Mouse (Mus musculus) cerebellum, postnatal 36 days (tissue): ENCODE measurements around the gene Hcar2.

Experiments used
- DNase-seq, 2 experiments: peaks; one replicate each; pipeline ENCODE4 v3.0.0; 2021 to 2022; ENCODE audit warnings: mixed read lengths in 2 of 2

Hcar2 gene

GRCm38 (mm10) chr5:123865365-123865764 is at the start of gene Hcar2:
Hcar2 (minus strand) TSS chr5:123865499.
- no peak for DNase-seq

DNA sequence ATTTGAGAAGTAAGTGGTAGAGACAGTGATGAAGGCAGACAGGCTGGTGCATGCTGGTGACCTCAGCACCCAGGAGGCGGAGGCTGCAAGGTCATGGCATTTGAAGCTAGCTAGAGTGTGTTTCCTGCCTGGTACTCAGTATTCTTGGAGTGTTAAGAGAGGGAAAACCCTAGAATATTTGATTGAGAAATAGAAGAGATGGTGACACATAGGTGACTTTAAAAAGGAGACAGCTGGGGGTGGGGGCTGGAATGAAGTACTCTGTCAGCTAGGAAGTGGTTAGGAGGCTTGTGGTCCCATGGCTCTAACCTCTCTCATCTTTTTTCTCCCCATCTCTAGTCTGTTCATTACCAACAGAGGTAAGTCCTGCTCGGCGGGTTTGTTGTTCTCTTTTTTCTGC is 49.6 kb upstream of the Hcar2 start:
- DNase-seq: no peak

DNA sequence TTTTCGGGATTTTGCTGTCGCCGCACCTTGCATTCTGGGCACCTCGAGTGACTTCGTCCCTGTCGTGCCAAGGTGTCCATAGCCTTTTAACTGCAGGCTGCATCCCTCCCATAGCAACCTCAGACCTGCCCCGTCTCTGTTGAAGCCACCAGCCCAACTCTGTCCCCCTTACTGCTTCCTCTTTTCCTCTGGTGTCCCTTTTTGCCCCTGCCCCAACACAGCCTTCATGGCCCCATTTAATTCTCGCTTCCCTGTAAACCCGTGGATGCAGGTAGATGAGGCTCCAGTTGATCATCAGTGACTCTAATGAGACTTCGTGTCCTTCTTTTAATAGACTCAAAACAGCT is 42.3 kb upstream of the Hcar2 start:
- no peak for DNase-seq

GRCm38 (mm10) chr5:123906976-123907630 is 41.8 kb upstream of the Hcar2 start, which contains the start of gene Denr:
Denr (plus strand) TSS chr5:123907175.
- DNase-seq: peak; percentile 99 to 100

- DNase-seq: no peak
These were observed 41.1 kb upstream of the Hcar2 start for GRCm38 (mm10) chr5:123906146-123906975.

DNA sequence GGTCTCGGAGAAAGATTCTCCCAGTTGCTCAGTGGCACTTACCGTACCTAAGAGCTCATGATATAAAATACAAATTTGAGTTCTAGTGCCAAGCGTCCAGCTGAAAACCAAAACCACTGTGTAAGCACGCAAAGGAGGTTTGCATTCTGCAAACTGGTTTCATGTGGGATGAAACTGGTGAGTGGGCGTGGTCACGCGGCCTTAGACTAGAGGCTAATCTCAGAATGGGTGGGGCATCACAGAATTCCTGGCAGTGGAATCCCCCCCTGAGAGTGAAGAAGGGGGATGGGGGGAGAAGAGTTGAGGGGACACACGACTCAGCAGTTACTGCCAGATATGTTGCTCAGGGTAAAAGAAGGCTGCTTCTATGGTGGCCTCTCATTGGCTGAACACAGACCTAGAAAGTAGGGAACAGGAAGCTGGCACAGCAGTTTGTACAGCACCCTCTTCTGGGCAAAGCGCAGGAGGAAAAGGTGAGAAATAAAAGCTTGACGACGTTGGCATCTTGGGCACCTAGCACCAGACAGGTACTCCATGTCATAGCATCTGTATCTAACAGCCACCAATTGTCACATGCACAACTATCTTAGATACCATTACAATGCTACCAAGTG is 38.9 kb upstream of the Hcar2 start:
- no peak for DNase-seq

DNA sequence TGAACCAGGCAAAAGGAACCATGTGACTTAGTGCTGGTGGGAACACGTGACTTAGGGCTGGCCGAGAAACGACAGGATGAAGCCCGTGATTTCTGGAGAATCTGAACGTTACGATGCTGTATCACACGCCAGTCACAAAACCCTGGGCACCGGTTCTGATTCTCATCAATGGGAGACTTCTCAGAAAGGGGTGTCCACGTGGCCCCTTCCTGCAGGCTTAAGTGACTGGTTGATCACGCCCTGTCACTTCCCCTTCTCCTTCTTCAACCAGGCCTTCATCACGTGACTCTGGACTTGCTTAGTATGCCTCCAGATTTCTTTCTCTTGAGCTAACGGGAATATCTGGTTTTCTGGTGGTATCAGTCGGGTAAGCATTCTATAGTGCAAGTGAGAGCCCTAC is 32.1 kb upstream of the Hcar2 start:
- no peak for DNase-seq

GRCm38 (mm10) chr5:123896395-123896794 is 31.1 kb upstream of the Hcar2 start:
- no peak for DNase-seq

- no peak for DNase-seq
These were observed 28.2 kb upstream of the Hcar2 start for GRCm38 (mm10) chr5:123893520-123893919.

GRCm38 (mm10) chr5:123891669-123892068 is 26.4 kb upstream of the Hcar2 start:
- DNase-seq: peak; percentile 11 to 13

- no peak for DNase-seq
These were observed 25.7 kb upstream of the Hcar2 start for GRCm38 (mm10) chr5:123890987-123891386.

- DNase-seq: no peak
These were observed 25.0 kb upstream of the Hcar2 start for GRCm38 (mm10) chr5:123890312-123890711.

DNA sequence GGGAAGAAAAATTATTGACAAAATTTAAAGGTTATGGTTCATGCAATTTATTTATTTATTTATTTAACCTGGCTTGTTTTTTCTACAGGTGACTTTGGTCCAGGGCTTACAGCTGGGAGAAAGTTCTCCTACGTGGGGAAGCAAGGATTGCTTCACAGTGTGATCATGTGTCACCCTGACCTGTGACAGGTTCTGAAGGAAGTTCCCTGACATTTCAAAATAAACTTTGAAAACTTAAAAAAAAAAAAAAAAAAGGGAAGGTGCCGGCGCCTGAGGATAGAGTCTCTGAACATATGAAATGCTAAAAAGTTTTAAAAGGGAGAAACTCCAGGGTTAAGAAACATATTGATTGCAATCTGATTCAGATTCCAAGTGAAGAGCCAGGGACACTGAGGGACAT is 21.1 kb upstream of the Hcar2 start:
- DNase-seq: no peak

DNA sequence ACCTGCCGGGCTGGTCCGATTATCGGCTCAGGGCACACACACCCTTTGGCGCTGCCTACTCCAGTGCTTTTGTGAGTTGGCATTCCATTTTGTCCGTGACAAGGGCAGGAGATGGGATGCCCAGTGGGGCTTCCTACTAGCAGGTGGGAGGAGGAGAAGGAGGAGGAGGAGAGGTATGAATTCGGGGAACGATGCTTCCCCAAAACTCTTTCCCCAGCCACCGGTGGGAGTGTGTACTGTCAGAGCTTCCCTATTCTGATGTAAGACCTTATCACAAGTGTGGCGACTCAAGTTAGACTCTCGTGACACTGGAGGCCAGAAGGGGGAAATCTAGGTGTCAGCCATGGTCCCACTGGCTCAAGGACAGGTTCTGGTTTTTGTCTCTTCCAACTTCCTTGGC is 19.0 kb upstream of the Hcar2 start:
- DNase-seq: no peak

DNA sequence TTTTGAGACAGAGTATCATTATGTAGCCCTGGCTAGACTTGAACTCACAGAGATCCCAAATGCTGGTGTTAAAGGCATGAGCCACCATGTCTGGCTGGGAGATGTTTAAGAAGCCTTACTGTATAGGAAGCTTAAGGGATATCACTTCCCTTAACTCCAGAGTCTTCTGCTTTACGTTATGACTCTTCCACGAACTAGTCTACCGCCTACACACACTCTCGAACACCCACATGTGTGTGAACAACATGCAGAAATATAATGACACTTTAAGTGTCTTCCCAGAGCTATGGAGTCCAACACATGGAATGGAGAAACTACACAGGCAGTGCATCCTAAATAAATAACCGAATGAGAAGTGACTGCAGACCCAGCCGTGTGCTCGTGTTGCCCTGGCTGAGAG is 18.6 kb upstream of the Hcar2 start:
- DNase-seq: no peak

DNA sequence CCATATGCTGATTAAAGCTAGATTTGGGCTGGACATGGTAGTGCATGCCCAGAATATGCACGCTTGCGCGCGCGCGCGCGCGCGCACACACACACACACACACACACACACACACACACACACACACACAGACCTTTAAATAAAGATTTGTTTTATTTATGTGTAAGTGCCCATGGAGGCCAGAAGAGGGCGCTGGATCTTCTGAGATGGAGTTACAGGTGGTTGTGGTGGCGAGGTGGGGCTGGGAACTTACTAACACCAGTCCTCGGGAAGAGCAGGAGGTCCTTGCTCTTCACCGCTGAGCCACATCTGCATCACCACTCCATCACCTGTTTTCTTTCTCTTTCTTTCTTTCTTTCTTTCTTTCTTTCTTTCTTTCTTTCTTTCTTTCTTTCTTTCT is 15.5 kb upstream of the Hcar2 start:
- DNase-seq: no peak

DNA sequence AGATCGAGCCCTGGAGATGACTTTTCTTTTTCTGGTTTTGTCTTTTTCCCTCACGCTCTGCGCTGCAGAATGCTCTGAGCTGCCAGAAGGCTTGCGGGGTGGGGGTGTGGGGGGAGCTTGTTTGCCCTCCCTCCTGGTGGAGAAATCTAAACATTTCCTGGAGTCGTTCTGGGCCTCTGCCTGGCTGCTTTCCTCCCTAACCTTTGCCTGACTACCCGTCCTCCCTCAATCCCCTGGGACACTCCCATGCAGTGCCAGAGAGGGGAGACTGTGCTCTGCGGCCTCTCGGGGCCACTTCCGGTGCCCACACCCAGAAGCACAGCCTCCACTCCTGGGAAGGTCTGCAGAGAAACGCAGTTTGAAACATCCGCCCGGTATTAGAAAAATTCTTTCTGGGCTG is 14.6 kb upstream of the Hcar2 start, which contains the start of gene Hcar1:
TSS of gene Hcar1 (minus strand) at position 93 of the 400 bp plus-strand sequence.
- no peak for DNase-seq

- DNase-seq: no peak
These were observed 12.8 kb upstream of the Hcar2 start for GRCm38 (mm10) chr5:123878056-123878455.

- DNase-seq: no peak
These were observed 8.9 kb upstream of the Hcar2 start for GRCm38 (mm10) chr5:123874177-123874576.

- no peak for DNase-seq
These were observed 4.3 kb upstream of the Hcar2 start for GRCm38 (mm10) chr5:123869615-123870014.

DNA sequence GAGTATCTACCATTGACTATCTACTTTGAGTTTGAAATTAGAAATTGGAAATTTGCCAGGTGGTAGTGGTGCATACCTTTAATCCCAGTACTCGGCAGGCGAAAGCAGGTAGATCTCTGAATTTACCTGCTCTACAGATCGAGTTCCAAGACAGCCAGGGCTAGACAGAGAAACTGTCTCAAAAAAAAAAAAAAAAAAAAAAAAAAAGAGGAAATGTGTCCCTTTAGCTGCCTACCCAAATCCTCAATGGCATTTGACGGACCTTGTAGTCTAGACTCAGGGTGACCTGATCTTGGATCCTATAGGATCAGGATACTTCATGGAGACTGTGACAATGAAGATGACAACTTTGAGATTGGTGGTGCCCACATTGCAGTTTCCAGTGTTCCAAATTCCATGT is 1.2 kb upstream of the Hcar2 start:
- DNase-seq: no peak

DNA sequence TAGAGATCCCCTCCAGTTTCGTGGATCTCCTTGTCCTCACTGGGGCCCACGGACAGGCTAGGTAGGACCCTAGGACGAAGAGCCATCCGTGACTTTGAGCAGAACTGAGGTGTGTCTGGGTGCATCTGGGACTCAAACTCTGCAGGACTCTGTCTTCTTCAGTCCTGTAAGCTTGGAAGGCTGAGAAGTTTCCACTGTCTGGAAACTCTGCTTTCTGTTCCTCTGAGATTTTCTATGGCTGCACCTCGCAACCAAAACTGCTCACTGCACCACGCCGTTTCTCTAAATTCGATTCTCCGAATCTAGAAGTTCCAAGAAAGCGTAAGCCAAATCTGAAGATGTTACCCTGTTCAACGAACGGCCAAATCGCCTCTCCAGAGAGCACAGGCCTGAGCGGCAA is 1.4 kb downstream of the Hcar2 start:
- DNase-seq: no peak

GRCm38 (mm10) chr5:123862374-123863350 is 2.6 kb downstream of the Hcar2 start:
- DNase-seq: no peak
